Mouse (Mus musculus) liver, postnatal 0 days (tissue): Measurements from ENCODE around the gene Fcgr2b. TPM values are rescaled to one million over a fixed set of nuclear protein-coding genes. Genes with fewer than 3 reads are reported as not detected.
A peak's percentile ranks its signal among the peaks of the same experiment; 100 is the strongest.

Experiments
- ATAC-seq: fragments of 200-750 bp; cut with Nextera tagmentation; 2 replicates; pipeline ENCODE4 v1.8.0; 2017; ENCODE audit warnings: mild to moderate bottlenecking, moderate library complexity
- DNase-seq: peaks from one replicate; pipeline ENCODE4 v3.0.0-alpha.2; 2016
- H3K27ac ChIP-seq: fragments of 300-500 bp; sonication (generic); 2 replicates; pipeline ENCODE4 v1.5.1; 2014; ENCODE audit warnings: antibody characterized with exemption, moderate library complexity, mild to moderate bottlenecking, low read depth
- H3K27me3 ChIP-seq: fragments of 300-500 bp; sonication (generic); 2 replicates; pipeline ENCODE4 v1.6.1; 2014; ENCODE audit warnings: low read length, control low read depth, mixed read lengths; ENCODE audit not compliant: insufficient read depth
- H3K36me3 ChIP-seq: fragments of 300-500 bp; sonication (generic); replicated peaks from 2 replicates; pipeline ENCODE4 v1.6.1; 2014; ENCODE audit warnings: mild to moderate bottlenecking, control low read depth, low read length, moderate library complexity, mixed read lengths; ENCODE audit not compliant: insufficient read depth
- H3K4me1 ChIP-seq: fragments of 300-500 bp; sonication (generic); 2 replicates; pipeline ENCODE4 v1.6.1; 2014; ENCODE audit warnings: antibody characterized with exemption, mild to moderate bottlenecking, control low read depth; ENCODE audit not compliant: insufficient read depth
- H3K4me2 ChIP-seq: fragments of 300-500 bp; sonication (generic); 2 replicates; pipeline ENCODE4 v1.6.1; 2014; ENCODE audit warnings: low read depth, mild to moderate bottlenecking, low read length, moderate library complexity, mixed read lengths
- H3K4me3 ChIP-seq: fragments of 300-500 bp; sonication (generic); 2 replicates; pipeline ENCODE4 v1.5.1; 2014; ENCODE audit warnings: low read depth, low read length
- H3K9ac ChIP-seq: fragments of 300-500 bp; sonication (generic); replicated peaks from 2 replicates; pipeline ENCODE4 v1.6.1; 2014; ENCODE audit warnings: mild to moderate bottlenecking, moderate library complexity
- H3K9me3 ChIP-seq: fragments of 300-500 bp; sonication (generic); 2 replicates; pipeline ENCODE4 v1.6.1; 2016; ENCODE audit warnings: mild to moderate bottlenecking, control low read depth, low read length, mixed read lengths
- CTCF ChIP-seq: sonication (generic); IDR thresholded peaks from 2 replicates; pipeline ENCODE4 v1.5.1; 2016; ENCODE audit warnings: antibody characterized with exemption, low read depth
- EP300 ChIP-seq: IDR thresholded peaks from 2 replicates; pipeline ENCODE4 v1.6.1; 2016; ENCODE audit warnings: antibody characterized with exemption, low read depth, mild to moderate bottlenecking
- WGBS: fragments of 180-500 bp; shearing (Covaris S2); extraction: QIAGEN DNeasy Blood & Tissue Kit; methylation state at CpG from one replicate; pipeline ENCODE4 v1.1.7; 2014; ENCODE audit not compliant: insufficient replicate concordance; 5-methylcytosine and 5-hydroxymethylcytosine counted together
- polyA plus RNA-seq: library from polyadenylated mRNA; unstranded; fragments of >200 nt; fragmentation: Nextera tagmentation; extraction: Ambion mirVana; gene quantifications from 2 replicates; pipeline ENCODE4 v1.2.1, GENCODE M21; 2015

The Fcgr2b gene
- polyA plus RNA-seq, 1 experiment from 2014 or later, result 18.7 TPM

DNA sequence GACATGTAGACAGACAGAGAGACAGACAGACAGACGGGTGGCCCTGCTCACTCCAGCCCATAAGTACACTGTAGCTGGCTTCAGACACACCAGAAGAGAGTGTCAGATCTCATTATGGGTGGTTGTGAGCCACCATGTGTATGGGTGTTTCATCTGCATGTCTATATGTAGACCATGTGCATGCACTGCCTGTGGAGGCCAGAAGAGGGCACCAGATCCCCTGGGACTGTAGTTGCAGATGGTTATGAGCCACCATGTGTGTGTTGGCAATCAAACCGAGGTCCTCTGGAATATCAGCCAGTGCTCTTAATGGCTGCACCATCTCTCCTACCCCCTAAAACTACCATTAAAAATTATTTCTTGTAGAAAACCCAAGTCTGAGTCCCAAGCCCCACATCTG lies 30.6 kb upstream of the Fcgr2b start:
- Histone ChIP-seq H3K4me3 (no peak overlapping the region), H3K9ac (no peak overlapping the region), H3K27me3 (no peaks in the 10 kb centered on the region), H3K4me1 (no peaks in the 10 kb centered on the region), H3K9me3 (no peaks in the 10 kb centered on the region), H3K36me3 (no peaks in the 10 kb centered on the region), H3K27ac (peak overlapping the region; percentile 72), H3K4me2 (0 out of 2 replicates have a peak overlapping the region, but pooled peaks have one; percentile 14)
- WGBS, result 82% methylated on average over 2 of the region's 2 CpGs
- TF ChIP-seq CTCF (peak; percentile 69), EP300 (no peak)
- DNase-seq (peak; percentile 40), ATAC-seq (no peak)

GRCm38 (mm10) chr1:171006335-171006734 lies 30.0 kb upstream of the Fcgr2b start:
- Histone ChIP-seq H3K27ac (peak overlapping the region; percentile 72), H3K9me3 (no peaks in the 10 kb centered on the region), H3K9ac (no peak overlapping the region), H3K4me2 (0 out of 2 replicates have a peak overlapping the region, but pooled peaks have one; percentile 14), H3K4me3 (no peak overlapping the region), H3K36me3 (no peaks in the 10 kb centered on the region), H3K4me1 (no peaks in the 10 kb centered on the region), H3K27me3 (no peaks in the 10 kb centered on the region)
- WGBS, result 51% methylated on average over 4 of the region's 4 CpGs
- no peak for ATAC-seq
- DNase-seq, result no peak
- TF ChIP-seq EP300 (no peak), CTCF (no peak)

- no peak overlapping the region for H3K4me3 ChIP-seq
- ATAC-seq, result no peak
- H3K9me3 ChIP-seq, result no peaks in the 10 kb centered on the region
- H3K9ac ChIP-seq, result no peak overlapping the region
- no peaks in the 10 kb centered on the region for H3K4me1 ChIP-seq
- H3K27me3 ChIP-seq, result no peaks in the 10 kb centered on the region
- no peaks in the 10 kb centered on the region for H3K36me3 ChIP-seq
- H3K4me2 ChIP-seq, result no peak overlapping the region
- TF ChIP-seq EP300, result no peak
- no peak for TF ChIP-seq CTCF
- H3K27ac ChIP-seq, result no peak overlapping the region
- DNase-seq, result no peak
These were observed 29.2 kb upstream of the Fcgr2b start for GRCm38 (mm10) chr1:171005586-171005985.

DNA sequence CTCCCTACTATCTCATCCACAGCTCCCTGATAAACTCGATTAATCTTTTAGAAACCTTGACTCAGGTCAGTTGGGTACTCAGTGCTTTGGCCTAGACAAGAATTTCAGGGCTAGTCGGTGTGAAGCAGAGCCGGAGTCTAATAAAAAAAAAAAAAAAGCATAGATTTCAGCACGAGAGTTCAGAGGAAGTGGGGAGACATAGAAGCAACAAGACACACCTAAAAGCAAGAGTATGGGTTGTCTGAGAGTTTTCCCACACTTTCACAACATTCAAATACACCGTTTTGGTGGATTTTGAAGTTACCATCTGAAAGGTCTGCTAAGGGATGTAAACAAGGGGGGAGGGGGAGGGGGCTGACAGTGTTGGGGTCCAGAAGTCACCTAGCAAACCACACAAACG lies 28.7 kb upstream of the Fcgr2b start:
- Histone ChIP-seq H3K9me3 (no peaks in the 10 kb centered on the region), H3K27ac (no peak overlapping the region), H3K4me3 (no peak overlapping the region), H3K36me3 (no peaks in the 10 kb centered on the region), H3K9ac (no peak overlapping the region), H3K27me3 (no peaks in the 10 kb centered on the region), H3K4me2 (no peak overlapping the region), H3K4me1 (no peaks in the 10 kb centered on the region)
- DNase-seq, result no peak
- WGBS, result 49% methylated on average over 6 of the region's 6 CpGs
- TF ChIP-seq EP300 (no peak), CTCF (no peak)
- no peak for ATAC-seq

GRCm38 (mm10) chr1:170999811-171000210 lies 23.5 kb upstream of the Fcgr2b start:
- no peak overlapping the region for H3K4me2 ChIP-seq
- H3K9ac ChIP-seq, result no peak overlapping the region
- H3K27ac ChIP-seq, result no peak overlapping the region
- TF ChIP-seq EP300 (no peak), CTCF (no peak)
- H3K36me3 ChIP-seq, result no peaks in the 10 kb centered on the region
- H3K4me1 ChIP-seq, result peaks cover 4% of the 10 kb centered on the region
- no peak for ATAC-seq
- H3K4me3 ChIP-seq, result no peak overlapping the region
- DNase-seq, result no peak
- no peaks in the 10 kb centered on the region for H3K9me3 ChIP-seq
- H3K27me3 ChIP-seq, result no peaks in the 10 kb centered on the region

DNA sequence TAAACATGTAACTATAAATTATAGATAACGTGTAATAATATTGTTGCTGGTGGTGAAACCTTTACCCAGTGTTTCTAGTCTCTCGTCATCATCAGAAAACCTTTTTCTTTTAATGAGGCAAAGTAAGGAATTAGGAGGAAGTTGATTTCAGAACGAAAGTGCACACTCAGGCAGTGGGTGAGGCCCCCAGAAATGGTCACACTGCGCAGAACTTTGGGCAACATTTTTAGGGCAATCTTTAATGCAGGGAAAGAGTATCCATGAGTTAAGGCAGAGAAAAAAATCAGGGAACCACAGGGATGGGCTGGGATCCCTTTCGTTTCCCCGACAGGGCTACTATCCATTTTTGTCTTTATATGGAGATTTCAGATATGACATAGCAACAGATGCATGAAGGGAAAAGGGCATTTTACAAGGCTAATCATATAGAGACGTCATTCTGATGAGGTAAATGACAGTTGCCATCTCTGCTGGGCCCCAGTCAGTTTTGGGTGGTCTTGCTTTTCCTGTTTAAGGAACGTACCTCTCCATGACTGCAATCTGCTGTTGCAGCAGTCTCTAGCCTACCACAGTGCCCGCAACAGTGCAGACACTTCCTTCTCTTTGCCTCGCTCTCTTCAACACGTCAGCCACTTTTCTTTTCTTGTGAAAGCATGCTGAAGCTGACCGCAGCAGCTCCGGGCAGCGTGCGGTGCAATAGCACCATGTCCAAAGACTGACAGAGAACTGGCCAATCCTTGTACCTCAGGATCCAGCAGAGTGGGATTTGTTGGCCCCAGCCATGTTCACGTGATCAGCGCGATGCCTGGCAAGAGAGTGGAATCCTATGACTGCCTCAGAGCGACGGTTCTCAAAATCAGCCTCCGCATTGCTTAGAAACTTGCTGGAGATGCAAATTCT lies 21.7 kb upstream of the Fcgr2b start:
- peaks cover 4% of the 10 kb centered on the region for H3K4me1 ChIP-seq
- H3K36me3 ChIP-seq, result no peaks in the 10 kb centered on the region
- TF ChIP-seq EP300 (peak; percentile 7; the same call in 1 of the 2 replicates), CTCF (no peak)
- H3K4me2 ChIP-seq, result peak overlapping the region; percentile 54
- H3K27ac ChIP-seq, result peak overlapping the region; percentile 78
- H3K27me3 ChIP-seq, result no peaks in the 10 kb centered on the region
- WGBS, result 26% methylated on average over 21 of the region's 21 CpGs
- ATAC-seq (peak; percentile 83), DNase-seq (peak; percentile 50)
- H3K9ac ChIP-seq, result peak overlapping the region; percentile 30
- H3K4me3 ChIP-seq, result peak overlapping the region; percentile 19
- H3K9me3 ChIP-seq, result no peaks in the 10 kb centered on the region
